Mouse (Mus musculus): ENCODE measurements around the gene Ms4a8a. TPM values are rescaled to one million over a fixed set of nuclear protein-coding genes. Genes with fewer than 3 reads are reported as not detected.

Gene Ms4a8a
- polyA plus RNA-seq, 1 experiment from 2014 or later = 0.30 TPM

GRCm38 (mm10) chr19:11048009-11048408, 32.9 kb downstream of the Ms4a8a start:
- Histone ChIP-seq H3K9me3 (replicated peaks; ENCODE audit: control insufficient read depth, low read length) (no peaks in the 10 kb centered on the region), H3K4me2 (ENCODE audit: low read depth, low read length) (no peak overlapping the region), H3K27me3 (ENCODE audit: control insufficient read depth, insufficient read depth, low read length) (no peaks in the 10 kb centered on the region), H3K9ac (ENCODE audit: low read length) (no peak overlapping the region), H3K4me1 (ENCODE audit: control insufficient read depth, insufficient read depth, low read length) (peaks cover 3% of the 10 kb centered on the region; the same call in 1 of the 2 replicates), H3K36me3 (ENCODE audit: control insufficient read depth, insufficient read depth) (no peaks in the 10 kb centered on the region), H3K27ac (ENCODE audit: low read length) (no peak overlapping the region), H3K4me3 (ENCODE audit: low read length) (no peak overlapping the region)
- ATAC-seq (replicated peaks; ENCODE audit: extremely low read depth, insufficient read depth, low FRiP score) = no peak
- WGBS = 67% methylated on average over 6 of the region's 6 CpGs

GRCm38 (mm10) chr19:11044996-11045711, 35.7 kb downstream of the Ms4a8a start:
- Histone ChIP-seq H3K36me3 (ENCODE audit: control insufficient read depth, insufficient read depth) (no peaks in the 10 kb centered on the region), H3K4me2 (ENCODE audit: low read depth, low read length) (peak overlapping the region; percentile 76), H3K9me3 (replicated peaks; ENCODE audit: control insufficient read depth, low read length) (no peaks in the 10 kb centered on the region), H3K27ac (ENCODE audit: low read length) (no peak overlapping the region), H3K4me3 (ENCODE audit: low read length) (peak overlapping the region; percentile 50), H3K9ac (ENCODE audit: low read length) (peak overlapping the region; percentile 59), H3K27me3 (ENCODE audit: control insufficient read depth, insufficient read depth, low read length) (no peaks in the 10 kb centered on the region), H3K4me1 (ENCODE audit: control insufficient read depth, insufficient read depth, low read length) (peaks cover 3% of the 10 kb centered on the region; the same call in 1 of the 2 replicates)
- ATAC-seq (replicated peaks; ENCODE audit: extremely low read depth, insufficient read depth, low FRiP score) = peak; percentile 99
- WGBS = 7% methylated on average over 37 of the region's 40 CpGs

GRCm38 (mm10) chr19:11044671-11044995, 36.3 kb downstream of the Ms4a8a start:
- no peaks in the 10 kb centered on the region for H3K27me3 ChIP-seq (ENCODE audit: control insufficient read depth, insufficient read depth, low read length)
- ATAC-seq (replicated peaks; ENCODE audit: extremely low read depth, insufficient read depth, low FRiP score) = peak; percentile 15; the same call in 1 of the 2 replicates
- peak overlapping the region; percentile 59 for H3K9ac ChIP-seq (ENCODE audit: low read length)

GRCm38 (mm10) chr19:11037570-11037969, 43.3 kb downstream of the Ms4a8a start:
- H3K36me3 ChIP-seq (ENCODE audit: control insufficient read depth, insufficient read depth) = no peaks in the 10 kb centered on the region
- H3K9me3 ChIP-seq (replicated peaks; ENCODE audit: control insufficient read depth, low read length) = no peaks in the 10 kb centered on the region
- H3K9ac ChIP-seq (ENCODE audit: low read length) = no peak overlapping the region
- no peaks in the 10 kb centered on the region for H3K4me1 ChIP-seq (ENCODE audit: control insufficient read depth, insufficient read depth, low read length)
- H3K27ac ChIP-seq (ENCODE audit: low read length) = no peak overlapping the region
- H3K27me3 ChIP-seq (ENCODE audit: control insufficient read depth, insufficient read depth, low read length) = no peaks in the 10 kb centered on the region
- no peak overlapping the region for H3K4me2 ChIP-seq (ENCODE audit: low read depth, low read length)
- ATAC-seq (replicated peaks; ENCODE audit: extremely low read depth, insufficient read depth, low FRiP score) = no peak
- H3K4me3 ChIP-seq (ENCODE audit: low read length) = no peak overlapping the region

More at GRCm38 (mm10) chr19:11044671-11044995, 36.3 kb downstream of the Ms4a8a start:
- Histone ChIP-seq H3K4me1 (ENCODE audit: control insufficient read depth, insufficient read depth, low read length) (peaks cover 3% of the 10 kb centered on the region; the same call in 1 of the 2 replicates), H3K4me3 (ENCODE audit: low read length) (peak overlapping the region; percentile 50), H3K27ac (ENCODE audit: low read length) (no peak overlapping the region), H3K36me3 (ENCODE audit: control insufficient read depth, insufficient read depth) (no peaks in the 10 kb centered on the region), H3K9me3 (replicated peaks; ENCODE audit: control insufficient read depth, low read length) (no peaks in the 10 kb centered on the region), H3K4me2 (ENCODE audit: low read depth, low read length) (peak overlapping the region; percentile 76)
- 25% methylated on average over 5 of the region's 5 CpGs for WGBS

GRCm38 (mm10) chr19:11022382-11022781, 58.5 kb downstream of the Ms4a8a start:
- Histone ChIP-seq H3K4me3 (ENCODE audit: low read length) (no peak overlapping the region), H3K4me2 (ENCODE audit: low read depth, low read length) (no peak overlapping the region)
- ATAC-seq (replicated peaks; ENCODE audit: extremely low read depth, insufficient read depth, low FRiP score) = no peak

GRCm38 (mm10) chr19:11017891-11018290, 63.0 kb downstream of the Ms4a8a start, which contains the start of gene Ms4a18:
Gene Ms4a18 (minus strand): TSS chr19:11018031.
- H3K4me2 ChIP-seq (ENCODE audit: low read depth, low read length) = no peak within 1 kb of the TSS
- no peak within 1 kb of the TSS for H3K4me3 ChIP-seq (ENCODE audit: low read length)
- no peak within 1 kb of the TSS for H3K9ac ChIP-seq (ENCODE audit: low read length)
- no peaks in the 10 kb centered on the region for H3K9me3 ChIP-seq (replicated peaks; ENCODE audit: control insufficient read depth, low read length)
- WGBS = 80% methylated on average over 3 of the region's 3 CpGs
- ATAC-seq (replicated peaks; ENCODE audit: extremely low read depth, insufficient read depth, low FRiP score) = no peak
- H3K4me1 ChIP-seq (ENCODE audit: control insufficient read depth, insufficient read depth, low read length) = no peaks in the 10 kb centered on the region
- H3K27ac ChIP-seq (ENCODE audit: low read length) = no peak within 1 kb of the TSS
- no peaks in the 10 kb centered on the region for H3K36me3 ChIP-seq (ENCODE audit: control insufficient read depth, insufficient read depth)
- H3K27me3 ChIP-seq (ENCODE audit: control insufficient read depth, insufficient read depth, low read length) = no peaks in the 10 kb centered on the region

More at GRCm38 (mm10) chr19:11022382-11022781, 58.5 kb downstream of the Ms4a8a start:
- no peak overlapping the region for H3K27ac ChIP-seq (ENCODE audit: low read length)
- H3K9ac ChIP-seq (ENCODE audit: low read length) = no peak overlapping the region
- H3K36me3 ChIP-seq (ENCODE audit: control insufficient read depth, insufficient read depth) = no peaks in the 10 kb centered on the region
- no peaks in the 10 kb centered on the region for H3K9me3 ChIP-seq (replicated peaks; ENCODE audit: control insufficient read depth, low read length)
- H3K27me3 ChIP-seq (ENCODE audit: control insufficient read depth, insufficient read depth, low read length) = no peaks in the 10 kb centered on the region
- H3K4me1 ChIP-seq (ENCODE audit: control insufficient read depth, insufficient read depth, low read length) = no peaks in the 10 kb centered on the region

Other genes with a start within 250 kb of the Ms4a8a start
- 0.42 and 0.92 TPM in 2 replicates for gene Slc15a3, start 241.4 kb downstream of the Ms4a8a start, polyA plus RNA-seq (2015; fragmentation: Nextera tagmentation; extraction: Ambion mirVana)
- 36.7 and 47.0 TPM in 2 replicates for gene Tmem132a, start 211.2 kb downstream of the Ms4a8a start, polyA plus RNA-seq (2015; fragmentation: Nextera tagmentation; extraction: Ambion mirVana)
- gene Tmem109, start 199.1 kb downstream of the Ms4a8a start, polyA plus RNA-seq (2015; fragmentation: Nextera tagmentation; extraction: Ambion mirVana) = 108 and 112 TPM in 2 replicates
- gene Prpf19, start 185.9 kb downstream of the Ms4a8a start, polyA plus RNA-seq (2015; fragmentation: Nextera tagmentation; extraction: Ambion mirVana) = 35.9 and 37.7 TPM in 2 replicates
- 0.14 TPM in 1 of 2 replicates, not detected in the other for gene Zp1, start 160.5 kb downstream of the Ms4a8a start, polyA plus RNA-seq (2015; fragmentation: Nextera tagmentation; extraction: Ambion mirVana)
- 0.11 and 0.24 TPM in 2 replicates for gene Ptgdr2, start 143.9 kb downstream of the Ms4a8a start, polyA plus RNA-seq (2015; fragmentation: Nextera tagmentation; extraction: Ambion mirVana)
- 17.7 and 18.2 TPM in 2 replicates for gene Ccdc86, start 131.8 kb downstream of the Ms4a8a start, polyA plus RNA-seq (2015; fragmentation: Nextera tagmentation; extraction: Ambion mirVana)
- gene Ms4a10, start 106.4 kb downstream of the Ms4a8a start, polyA plus RNA-seq (2015; fragmentation: Nextera tagmentation; extraction: Ambion mirVana) = not detected in 2 replicates
- not detected in 2 replicates for gene Ms4a15, start 87.9 kb downstream of the Ms4a8a start, polyA plus RNA-seq (2015; fragmentation: Nextera tagmentation; extraction: Ambion mirVana)
- not detected in 2 replicates for gene Ms4a18, start 63.1 kb downstream of the Ms4a8a start, polyA plus RNA-seq (2015; fragmentation: Nextera tagmentation; extraction: Ambion mirVana)
- not detected in 2 replicates for gene 1700017D01Rik, start 49.8 kb upstream of the Ms4a8a start, polyA plus RNA-seq (2015; fragmentation: Nextera tagmentation; extraction: Ambion mirVana)
- not detected in 2 replicates for gene 1700025F22Rik, start 84.2 kb upstream of the Ms4a8a start, polyA plus RNA-seq (2015; fragmentation: Nextera tagmentation; extraction: Ambion mirVana)
- gene Ms4a13, start 115.6 kb upstream of the Ms4a8a start, polyA plus RNA-seq (2015; fragmentation: Nextera tagmentation; extraction: Ambion mirVana) = not detected in 2 replicates
- gene Ms4a12, start 151.3 kb upstream of the Ms4a8a start, polyA plus RNA-seq (2015; fragmentation: Nextera tagmentation; extraction: Ambion mirVana) = not detected in 2 replicates
- gene Ms4a1, start 185.1 kb upstream of the Ms4a8a start, polyA plus RNA-seq (2015; fragmentation: Nextera tagmentation; extraction: Ambion mirVana) = not detected in 2 replicates
- gene Ms4a5, start 202.8 kb upstream of the Ms4a8a start, polyA plus RNA-seq (2015; fragmentation: Nextera tagmentation; extraction: Ambion mirVana) = not detected in 2 replicates
- gene Ms4a14, start 233.4 kb upstream of the Ms4a8a start, polyA plus RNA-seq (2015; fragmentation: Nextera tagmentation; extraction: Ambion mirVana) = 0.12 TPM in 1 of 2 replicates, not detected in the other

Data from heart, embryonic 16.5 days (tissue).